Mouse (Mus musculus): ENCODE data around the gene St5. TPM values are rescaled to one million over a fixed set of nuclear protein-coding genes. Genes with fewer than 3 reads are reported as not detected.

The St5 gene
- polyA plus RNA-seq, 1 experiment from 2014 or later, result 61.2 TPM

GRCm38 (mm10) chr7:109574166-109574565, 129.2 kb downstream of the St5 start:
- Histone ChIP-seq H3K4me1 (peaks cover 35% of the 10 kb centered on the region), H3K27ac (no peak overlapping the region), H3K27me3 (no peaks in the 10 kb centered on the region), H3K9ac (no peak overlapping the region), H3K4me2 (no peak overlapping the region), H3K4me3 (no peak overlapping the region), H3K9me3 (no peaks in the 10 kb centered on the region), H3K36me3 (no peaks in the 10 kb centered on the region)
- 87% methylated on average over 7 of the region's 7 CpGs for WGBS
- ATAC-seq (ENCODE audit: borderline replicate concordance, extremely low read depth, low FRiP score, low TSS enrichment), result no peak

GRCm38 (mm10) chr7:109568391-109568892, 135.0 kb downstream of the St5 start:
- ATAC-seq (ENCODE audit: borderline replicate concordance, extremely low read depth, low FRiP score, low TSS enrichment), result no peak
- WGBS, result 79% methylated on average over 4 of the region's 4 CpGs
- peaks cover 30% of the 10 kb centered on the region for H3K4me1 ChIP-seq
- no peak overlapping the region for H3K4me2 ChIP-seq
- H3K27me3 ChIP-seq, result no peaks in the 10 kb centered on the region
- no peaks in the 10 kb centered on the region for H3K9me3 ChIP-seq
- H3K9ac ChIP-seq, result no peak overlapping the region
- H3K36me3 ChIP-seq, result no peaks in the 10 kb centered on the region
- no peak overlapping the region for H3K4me3 ChIP-seq
- H3K27ac ChIP-seq, result peak overlapping the region; percentile 46; the same call in 1 of the 2 replicates

GRCm38 (mm10) chr7:109566841-109567768, 136.3 kb downstream of the St5 start:
- no peaks in the 10 kb centered on the region for H3K9me3 ChIP-seq
- no peaks in the 10 kb centered on the region for H3K27me3 ChIP-seq
- no peak for ATAC-seq (ENCODE audit: borderline replicate concordance, extremely low read depth, low FRiP score, low TSS enrichment)
- H3K36me3 ChIP-seq, result no peaks in the 10 kb centered on the region
- H3K27ac ChIP-seq, result peak overlapping the region; percentile 46
- H3K4me3 ChIP-seq, result no peak overlapping the region
- peaks cover 43% of the 10 kb centered on the region for H3K4me1 ChIP-seq
- WGBS, result 38% methylated on average over 11 of the region's 11 CpGs
- no peak overlapping the region for H3K4me2 ChIP-seq
- H3K9ac ChIP-seq, result no peak overlapping the region

DNA sequence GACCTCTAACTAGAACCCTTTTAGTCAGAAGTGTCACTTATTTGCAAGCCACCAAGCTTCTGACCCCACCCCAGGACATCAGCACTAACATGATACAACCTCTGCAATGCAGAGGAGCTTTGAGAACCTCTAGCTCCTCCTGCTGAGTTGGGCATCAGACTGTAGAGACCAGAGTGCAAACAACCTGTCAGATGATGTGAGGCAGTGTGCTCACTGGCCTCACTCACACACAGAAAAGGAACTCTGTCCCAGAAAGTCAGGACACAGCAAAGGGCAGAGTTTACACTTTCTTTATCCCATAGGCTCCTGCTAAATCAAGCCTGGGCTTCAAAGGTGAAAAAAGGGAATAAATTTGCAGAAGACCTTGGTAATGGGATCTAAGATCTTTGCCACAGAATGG, 137.1 kb downstream of the St5 start:
- H3K9ac ChIP-seq, result no peak overlapping the region
- no peak overlapping the region for H3K4me2 ChIP-seq
- no peaks in the 10 kb centered on the region for H3K27me3 ChIP-seq
- H3K9me3 ChIP-seq, result no peaks in the 10 kb centered on the region
- peaks cover 49% of the 10 kb centered on the region for H3K4me1 ChIP-seq
- H3K36me3 ChIP-seq, result no peaks in the 10 kb centered on the region
- no peak for ATAC-seq (ENCODE audit: borderline replicate concordance, extremely low read depth, low FRiP score, low TSS enrichment)
- H3K4me3 ChIP-seq, result no peak overlapping the region
- H3K27ac ChIP-seq, result peak overlapping the region; percentile 46; the same call in 1 of the 2 replicates

GRCm38 (mm10) chr7:109563775-109564362, 139.5 kb downstream of the St5 start:
- H3K4me1 ChIP-seq, result peaks cover 71% of the 10 kb centered on the region
- peak overlapping the region; percentile 97 for H3K27ac ChIP-seq
- no peak overlapping the region for H3K4me2 ChIP-seq
- no peak for ATAC-seq (ENCODE audit: borderline replicate concordance, extremely low read depth, low FRiP score, low TSS enrichment)
- H3K4me3 ChIP-seq, result no peak overlapping the region
- 65% methylated on average over 4 of the region's 4 CpGs for WGBS
- no peaks in the 10 kb centered on the region for H3K36me3 ChIP-seq
- H3K9me3 ChIP-seq, result no peaks in the 10 kb centered on the region
- no peaks in the 10 kb centered on the region for H3K27me3 ChIP-seq
- H3K9ac ChIP-seq, result no peak overlapping the region

DNA sequence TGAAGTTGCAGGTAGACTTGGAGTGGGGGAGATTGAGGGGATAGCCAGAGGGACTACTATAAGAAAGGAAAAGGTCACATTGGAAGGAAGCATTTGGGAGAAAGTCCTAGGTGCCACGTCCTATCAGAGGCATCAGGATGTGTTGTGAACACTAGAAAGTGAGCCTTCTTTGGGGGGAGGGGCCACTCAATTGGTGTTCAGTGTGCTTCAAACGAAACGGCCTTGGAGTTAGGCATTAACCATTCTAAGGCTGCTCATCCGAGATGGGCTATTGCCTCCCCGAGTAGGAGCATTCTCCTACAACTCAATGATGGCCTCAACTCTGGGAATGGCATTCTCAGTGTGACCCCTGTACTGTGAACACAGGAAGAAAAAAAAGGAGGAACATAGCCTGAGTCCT, 140.7 kb downstream of the St5 start:
- Histone ChIP-seq H3K27me3 (no peaks in the 10 kb centered on the region), H3K9me3 (no peaks in the 10 kb centered on the region), H3K4me3 (no peak overlapping the region), H3K9ac (no peak overlapping the region), H3K36me3 (no peaks in the 10 kb centered on the region), H3K4me1 (peaks cover 63% of the 10 kb centered on the region), H3K4me2 (peak overlapping the region; percentile 39), H3K27ac (peak overlapping the region; percentile 97)
- WGBS, result 22% methylated on average over 5 of the region's 5 CpGs
- no peak for ATAC-seq (ENCODE audit: borderline replicate concordance, extremely low read depth, low FRiP score, low TSS enrichment)

GRCm38 (mm10) chr7:109562154-109562599, 141.2 kb downstream of the St5 start:
- no peak overlapping the region for H3K4me3 ChIP-seq
- H3K4me1 ChIP-seq, result peaks cover 58% of the 10 kb centered on the region
- no peaks in the 10 kb centered on the region for H3K36me3 ChIP-seq
- H3K27ac ChIP-seq, result peak overlapping the region; percentile 97
- 15% methylated on average over 4 of the region's 4 CpGs for WGBS
- no peak overlapping the region for H3K9ac ChIP-seq
- H3K9me3 ChIP-seq, result no peaks in the 10 kb centered on the region
- no peak for ATAC-seq (ENCODE audit: borderline replicate concordance, extremely low read depth, low FRiP score, low TSS enrichment)
- no peaks in the 10 kb centered on the region for H3K27me3 ChIP-seq
- H3K4me2 ChIP-seq, result peak overlapping the region; percentile 39

DNA sequence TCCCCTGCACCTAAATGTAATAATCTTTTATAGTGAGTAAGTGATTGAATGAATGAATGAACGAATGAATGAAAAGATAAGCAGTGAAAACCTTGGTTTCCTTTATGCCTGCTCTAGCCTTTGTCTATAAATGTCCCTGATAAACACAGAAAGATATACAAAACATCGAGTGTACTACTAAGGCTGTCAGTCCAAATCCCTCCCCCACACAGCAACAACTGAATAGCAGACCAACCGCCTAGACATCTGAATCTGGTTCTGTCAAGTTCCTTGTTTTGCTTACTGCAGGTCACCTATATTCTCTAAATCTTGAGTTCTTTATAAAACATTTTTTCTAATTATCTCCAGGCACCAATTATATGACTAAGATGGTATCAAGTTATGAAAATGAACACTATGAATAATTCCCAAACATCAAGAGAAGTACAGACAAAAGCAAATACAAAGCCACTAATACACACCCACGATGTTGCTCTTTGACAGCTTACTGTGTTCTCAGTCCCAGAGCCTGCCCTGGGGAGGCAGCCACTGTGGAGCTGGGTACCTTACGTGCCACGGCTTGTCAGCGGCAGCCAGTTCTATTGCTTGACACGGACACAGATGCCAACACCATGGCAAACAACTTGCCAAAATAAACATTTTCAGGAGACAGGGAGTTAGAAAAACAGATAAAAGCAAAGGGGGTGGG, 141.8 kb downstream of the St5 start:
- Histone ChIP-seq H3K4me2 (peak overlapping the region; percentile 39), H3K9me3 (no peaks in the 10 kb centered on the region)
- peak; percentile 91 for ATAC-seq (ENCODE audit: borderline replicate concordance, extremely low read depth, low FRiP score, low TSS enrichment)

GRCm38 (mm10) chr7:109559536-109559935, 143.9 kb downstream of the St5 start:
- H3K9me3 ChIP-seq, result no peaks in the 10 kb centered on the region
- H3K27ac ChIP-seq, result peak overlapping the region; percentile 97
- H3K4me1 ChIP-seq, result peaks cover 52% of the 10 kb centered on the region
- no peak overlapping the region for H3K4me2 ChIP-seq
- no peak overlapping the region for H3K4me3 ChIP-seq
- H3K27me3 ChIP-seq, result no peaks in the 10 kb centered on the region
- no peak overlapping the region for H3K9ac ChIP-seq
- ATAC-seq (ENCODE audit: borderline replicate concordance, extremely low read depth, low FRiP score, low TSS enrichment), result peak; percentile 48; the same call in 1 of the 2 replicates
- WGBS, result 22% methylated on average over 6 of the region's 6 CpGs
- peaks cover 3% of the 10 kb centered on the region; the same call in 1 of the 2 replicates for H3K36me3 ChIP-seq

More for the DNA sequence above, 141.8 kb downstream of the St5 start:
- H3K9ac ChIP-seq, result no peak overlapping the region
- H3K4me1 ChIP-seq, result peaks cover 53% of the 10 kb centered on the region
- 21% methylated on average over 8 of the region's 8 CpGs for WGBS
- peak overlapping the region; percentile 97 for H3K27ac ChIP-seq
- H3K4me3 ChIP-seq, result no peak overlapping the region
- H3K36me3 ChIP-seq, result no peaks in the 10 kb centered on the region; the same call in 1 of the 2 replicates
- no peaks in the 10 kb centered on the region for H3K27me3 ChIP-seq

GRCm38 (mm10) chr7:109546726-109547125, 156.7 kb downstream of the St5 start:
- 83% methylated on average over 5 of the region's 5 CpGs for WGBS
- Histone ChIP-seq H3K4me2 (no peak overlapping the region), H3K27me3 (no peaks in the 10 kb centered on the region), H3K4me1 (peaks cover 19% of the 10 kb centered on the region), H3K36me3 (peaks cover 52% of the 10 kb centered on the region), H3K27ac (0 out of 2 replicates have a peak overlapping the region, but pooled peaks have one; percentile 31), H3K9ac (no peak overlapping the region), H3K4me3 (no peak overlapping the region), H3K9me3 (no peaks in the 10 kb centered on the region)
- ATAC-seq (ENCODE audit: borderline replicate concordance, extremely low read depth, low FRiP score, low TSS enrichment), result no peak

GRCm38 (mm10) chr7:109546186-109546585, 157.2 kb downstream of the St5 start:
- 89% methylated on average over 2 of the region's 2 CpGs for WGBS
- Histone ChIP-seq H3K36me3 (peaks cover 53% of the 10 kb centered on the region), H3K27ac (peak overlapping the region; percentile 83; the same call in 1 of the 2 replicates)

More at GRCm38 (mm10) chr7:109546186-109546585, 157.2 kb downstream of the St5 start:
- H3K4me1 ChIP-seq, result peaks cover 19% of the 10 kb centered on the region
- no peak overlapping the region for H3K4me2 ChIP-seq
- H3K9me3 ChIP-seq, result no peaks in the 10 kb centered on the region
- ATAC-seq (ENCODE audit: borderline replicate concordance, extremely low read depth, low FRiP score, low TSS enrichment), result no peak
- H3K9ac ChIP-seq, result no peak overlapping the region
- H3K27me3 ChIP-seq, result no peaks in the 10 kb centered on the region
- H3K4me3 ChIP-seq, result no peak overlapping the region
